Mouse (Mus musculus) heart, postnatal 0 days (tissue): Measurements from ENCODE around the gene Tmem259.

ENCODE experiments used
- CTCF ChIP-seq: IDR thresholded peaks from 2 replicates; pipeline ENCODE4 v1.5.1; 2016; ENCODE audit warnings: antibody characterized with exemption, control low read depth, low read depth
- EP300 ChIP-seq: IDR thresholded peaks from 2 replicates; pipeline ENCODE4 v1.6.1; 2016; ENCODE audit warnings: antibody characterized with exemption, low read depth

DNA sequence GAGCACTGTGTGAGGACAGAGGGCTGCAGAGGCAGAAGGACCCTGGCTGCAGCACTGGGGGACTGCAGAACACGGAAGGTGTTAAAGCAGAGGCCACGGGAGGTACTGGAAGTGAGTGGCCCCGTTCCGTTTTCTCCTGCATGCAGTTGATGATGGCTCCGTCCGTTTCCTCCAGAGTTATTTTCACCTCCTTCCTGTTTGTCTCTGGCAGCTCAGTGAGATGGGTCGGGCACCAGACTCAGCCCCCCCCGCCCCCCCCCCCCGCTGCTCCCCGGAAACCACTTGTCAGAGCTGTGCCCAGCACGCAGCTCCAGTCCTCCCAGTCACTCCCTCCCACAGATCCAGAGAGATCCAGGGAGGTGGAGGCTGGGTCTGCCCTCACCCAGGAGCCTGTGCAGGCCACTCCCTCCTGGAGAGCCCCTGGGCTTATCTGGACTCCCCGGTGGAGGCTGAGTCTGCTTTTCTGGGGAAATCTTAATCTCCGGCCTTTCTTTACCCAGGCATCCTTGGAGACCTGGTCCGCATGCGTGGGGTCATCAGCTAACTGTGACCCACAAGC is 34.7 kb upstream of the Tmem259 start:
- TF ChIP-seq CTCF: no peak
- no peak for TF ChIP-seq EP300
